Mouse (Mus musculus) MEL (cell line): ENCODE measurements around the gene Fosl1. TPM values are rescaled to one million over a fixed set of nuclear protein-coding genes. Genes with fewer than 3 reads are reported as not detected.

ENCODE experiments used
- DNase-seq: peaks from one replicate; pipeline ENCODE4 v3.0.0; 2011; ENCODE audit warnings: low read depth, low spot score
- H3K27ac ChIP-seq: 2 replicates; pipeline ENCODE4 v1.5.1; 2012; ENCODE audit warnings: low read depth, mild to moderate bottlenecking, control low read depth, low read length, moderate library complexity; ENCODE audit not compliant: control insufficient read depth
- H3K27me3 ChIP-seq, 2 experiments: fragments of 150-350 bp in 1 of 2; sonication (generic) in 1 of 2; 2 replicates each; pipeline ENCODE4 v1.6.1; 2012; ENCODE audit warnings: low read length in 2 of 2, mild to moderate bottlenecking in 2 of 2, improper control_type of control experiment in 1 of 2, moderate library complexity in 1 of 2; ENCODE audit not compliant: insufficient read depth in 2 of 2, control insufficient read depth in 1 of 2
- H3K36me3 ChIP-seq, 2 experiments: 2 replicates each; pipeline ENCODE4 v1.6.1; 2012 to 2014; ENCODE audit warnings: low read length in 2 of 2, improper control_type of control experiment in 1 of 2, inconsistent platforms in 1 of 2, mild to moderate bottlenecking in 1 of 2; ENCODE audit not compliant: insufficient read depth in 2 of 2, control insufficient read depth in 1 of 2
- H3K4me1 ChIP-seq, 2 experiments: fragments of 150-350 bp in 1 of 2; sonication (generic) in 1 of 2; 2 replicates each; pipeline ENCODE4 v1.6.1; 2012; ENCODE audit warnings: low read length in 2 of 2, improper control_type of control experiment in 1 of 2, mild to moderate bottlenecking in 1 of 2; ENCODE audit not compliant: insufficient read depth in 2 of 2, control insufficient read depth in 1 of 2
- H3K4me3 ChIP-seq, 2 experiments: fragments of 150-350 bp in 1 of 2; sonication (generic) in 1 of 2; 2 replicates each; pipeline ENCODE4 v1.5.1; 2012; ENCODE audit warnings: low read depth in 2 of 2, low read length in 2 of 2, mild to moderate bottlenecking in 2 of 2, moderate library complexity in 2 of 2, control low read depth in 1 of 2, improper control_type of control experiment in 1 of 2; ENCODE audit not compliant: control insufficient read depth in 1 of 2, insufficient read depth in 1 of 2
- H3K79me2 ChIP-seq: 2 replicates; pipeline ENCODE4 v1.6.1; 2012; ENCODE audit warnings: mild to moderate bottlenecking, low read length, moderate library complexity; ENCODE audit not compliant: control insufficient read depth, poor library complexity, insufficient read depth
- H3K9ac ChIP-seq: 2 replicates; pipeline ENCODE4 v1.6.1; 2012; ENCODE audit warnings: low read depth, mild to moderate bottlenecking, control low read depth, low read length, moderate library complexity; ENCODE audit not compliant: control insufficient read depth, poor library complexity, severe bottlenecking
- H3K9me3 ChIP-seq: fragments of 150-350 bp; sonication (generic); replicated peaks from 2 replicates; pipeline ENCODE4 v1.6.1; 2012; ENCODE audit warnings: mild to moderate bottlenecking, low read length, improper control_type of control experiment, moderate library complexity; ENCODE audit not compliant: insufficient read depth
- CHD1 ChIP-seq: IDR thresholded peaks from 2 replicates; pipeline ENCODE4 v1.6.1; 2012; ENCODE audit warnings: low read depth, mild to moderate bottlenecking, inconsistent platforms, low read length, improper control_type of control experiment
- CHD2 ChIP-seq: IDR thresholded peaks from 2 replicates; pipeline ENCODE4 v1.6.1; 2011; ENCODE audit warnings: low read length, improper control_type of control experiment
- CTCF ChIP-seq, 3 experiments: IDR thresholded peaks in 2 of 3; conservative IDR thresholded peaks in 1 of 3; 2 replicates each; pipeline ENCODE4 v1.5.1; 2011 to 2012; ENCODE audit warnings: low read length in 3 of 3, low read depth in 2 of 3, mild to moderate bottlenecking in 2 of 3, improper control_type of control experiment in 1 of 3, inconsistent platforms in 1 of 3, mixed read lengths in 1 of 3, moderate library complexity in 1 of 3; ENCODE audit not compliant: control insufficient read depth in 1 of 3, insufficient read depth in 1 of 3, poor library complexity in 1 of 3, severe bottlenecking in 1 of 3
- E2F4 ChIP-seq: IDR thresholded peaks from 2 replicates; pipeline ENCODE4 v1.6.1; 2011; ENCODE audit warnings: low read depth, low read length, improper control_type of control experiment, borderline replicate concordance
- EP300 ChIP-seq, 2 experiments: IDR thresholded peaks; 2 replicates each; pipeline ENCODE4 v1.6.1; 2011; ENCODE audit warnings: improper control_type of control experiment in 2 of 2, low read length in 2 of 2, low read depth in 1 of 2, mild to moderate bottlenecking in 1 of 2
- ETS1 ChIP-seq: IDR thresholded peaks from 2 replicates; pipeline ENCODE4 v1.6.1; 2012; ENCODE audit warnings: low read depth, mild to moderate bottlenecking, inconsistent platforms, low read length, improper control_type of control experiment, moderate library complexity
- GABPA ChIP-seq: IDR thresholded peaks from 2 replicates; pipeline ENCODE4 v1.6.1; 2012; ENCODE audit warnings: low read depth, mild to moderate bottlenecking, inconsistent platforms, low read length, improper control_type of control experiment, moderate library complexity
- HCFC1 ChIP-seq: IDR thresholded peaks from 2 replicates; pipeline ENCODE4 v1.6.1; 2012; ENCODE audit warnings: low read depth, mild to moderate bottlenecking, inconsistent platforms, low read length, improper control_type of control experiment, moderate library complexity
- JUND ChIP-seq: IDR thresholded peaks from 2 replicates; pipeline ENCODE4 v1.6.1; 2011; ENCODE audit warnings: low read depth, mild to moderate bottlenecking, improper control_type of control experiment, low read length
- KAT2A ChIP-seq: conservative IDR thresholded peaks from 2 replicates; pipeline ENCODE4 v1.6.1; 2012; ENCODE audit warnings: low read depth, low read length, improper control_type of control experiment, inconsistent platforms
- MAFK ChIP-seq: IDR thresholded peaks from 2 replicates; pipeline ENCODE4 v1.6.1; 2011; ENCODE audit warnings: low read depth, mild to moderate bottlenecking, low read length, improper control_type of control experiment, borderline replicate concordance
- MAX ChIP-seq: IDR thresholded peaks from 2 replicates; pipeline ENCODE4 v1.6.1; 2011; ENCODE audit warnings: low read length, improper control_type of control experiment
- MAZ ChIP-seq: IDR thresholded peaks from 2 replicates; pipeline ENCODE4 v1.6.1; 2012; ENCODE audit warnings: low read depth, mild to moderate bottlenecking, inconsistent platforms, low read length, improper control_type of control experiment
- MYC ChIP-seq: IDR thresholded peaks from 2 replicates; pipeline ENCODE4 v1.6.1; 2011; ENCODE audit warnings: low read depth, mild to moderate bottlenecking, low read length, improper control_type of control experiment, moderate library complexity
- NELFE ChIP-seq: IDR thresholded peaks from 2 replicates; pipeline ENCODE4 v1.6.1; 2011; ENCODE audit warnings: low read depth, low read length, improper control_type of control experiment
- NRF1 ChIP-seq: IDR thresholded peaks from 2 replicates; pipeline ENCODE4 v1.6.1; 2014; ENCODE audit warnings: low read depth, mild to moderate bottlenecking, inconsistent platforms, low read length, improper control_type of control experiment, moderate library complexity; ENCODE audit not compliant: poor library complexity, insufficient read depth, severe bottlenecking
- POLR2A ChIP-seq, 2 experiments: IDR thresholded peaks; 2 replicates each; pipeline ENCODE4 v1.6.1; 2011 to 2012; ENCODE audit warnings: low read length in 2 of 2, mild to moderate bottlenecking in 2 of 2, control low read depth in 1 of 2, improper control_type of control experiment in 1 of 2, low read depth in 1 of 2, moderate library complexity in 1 of 2; ENCODE audit not compliant: control insufficient read depth in 1 of 2, insufficient read depth in 1 of 2, poor library complexity in 1 of 2
- POLR2AphosphoS2 ChIP-seq: IDR thresholded peaks from 2 replicates; pipeline ENCODE4 v1.6.1; 2011; ENCODE audit warnings: low read length, improper control_type of control experiment
- POLR2AphosphoS5 ChIP-seq: IDR thresholded peaks from 2 replicates; pipeline ENCODE4 v1.6.1; 2012; ENCODE audit warnings: low read depth, borderline replicate concordance, mild to moderate bottlenecking, inconsistent platforms, low read length, moderate library complexity, mixed read lengths
- SIN3A ChIP-seq: IDR thresholded peaks from 2 replicates; pipeline ENCODE4 v1.6.1; 2012; ENCODE audit warnings: low read length, improper control_type of control experiment, inconsistent platforms
- TCF12 ChIP-seq: IDR thresholded peaks from 2 replicates; pipeline ENCODE4 v1.6.1; 2014; ENCODE audit warnings: low read depth, mild to moderate bottlenecking, inconsistent platforms, low read length, improper control_type of control experiment, moderate library complexity
- UBTF ChIP-seq: IDR thresholded peaks from 2 replicates; pipeline ENCODE4 v1.6.1; 2012; ENCODE audit warnings: low read depth, mild to moderate bottlenecking, inconsistent platforms, low read length, improper control_type of control experiment, moderate library complexity, borderline replicate concordance; ENCODE audit not compliant: insufficient read depth
- USF1 ChIP-seq: IDR thresholded peaks from 2 replicates; pipeline ENCODE4 v1.6.1; 2014; ENCODE audit warnings: low read depth, mild to moderate bottlenecking, inconsistent platforms, low read length, improper control_type of control experiment, moderate library complexity
- ZC3H11A ChIP-seq: IDR thresholded peaks from 2 replicates; pipeline ENCODE4 v1.6.1; 2012; ENCODE audit warnings: low read depth, mild to moderate bottlenecking, inconsistent platforms, low read length, improper control_type of control experiment
- ZKSCAN1 ChIP-seq: IDR thresholded peaks from 2 replicates; pipeline ENCODE4 v1.6.1; 2012; ENCODE audit warnings: low read depth, mild to moderate bottlenecking, inconsistent platforms, low read length, improper control_type of control experiment, moderate library complexity
- polyA plus RNA-seq, 2 experiments: library from polyadenylated mRNA; stranded (reverse) in 1 of 2; unstranded in 1 of 2; fragments of >175 nt in 1 of 2; fragments of >200 nt in 1 of 2; gene quantifications; 2 replicates each; pipeline versions ENCODE4 v1.2.1 to v1.2.4; 2012; ENCODE audit warnings: low replicate concordance in 2 of 2, low read depth in 1 of 2; ENCODE audit not compliant: insufficient read length in 2 of 2, insufficient read depth in 1 of 2, missing spikeins in 1 of 2
- total RNA-seq: library from RNA; depleted of rRNA; stranded (reverse); fragments of 300-350 nt; gene quantifications from 2 replicates; pipeline ENCODE4 v1.2.3, GENCODE M21; 2012

Fosl1 gene
- total and polyA plus RNA-seq, 3 experiments: 2.0 to 3.1 TPM; not detected in 1

DNA sequence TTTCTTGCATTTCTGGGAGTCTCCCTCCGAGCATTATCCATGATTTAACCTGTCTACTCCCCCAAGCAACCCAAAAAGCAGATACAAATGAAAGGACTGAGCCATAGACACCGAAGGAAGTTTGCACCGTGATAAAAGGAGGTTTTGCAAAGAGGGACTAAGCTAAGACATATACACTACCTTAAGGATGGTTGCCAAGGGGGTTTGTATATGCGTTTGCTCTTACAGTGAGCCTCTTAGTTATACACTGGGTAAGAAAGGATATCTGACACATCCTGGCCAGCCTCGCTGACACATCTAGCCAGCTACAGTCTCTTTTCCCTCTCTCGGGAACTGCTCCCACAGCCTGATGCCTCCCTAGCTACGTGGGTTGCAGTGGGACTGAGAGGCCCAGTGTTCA, 13.4 kb upstream of the Fosl1 start:
- Histone ChIP-seq H3K9ac (peak overlapping the region; percentile 79), H3K27me3 (no peaks in the 10 kb centered on the region), H3K4me3 (peak overlapping the region; percentile 70 to 71), H3K27ac (peak overlapping the region; percentile 53), H3K4me1 (peaks cover 5 to 16% of the 10 kb centered on the region in 2 experiments), H3K79me2 (no peaks in the 10 kb centered on the region; the same call in 1 of the 2 replicates), H3K36me3 (peaks cover 0 to 9% of the 10 kb centered on the region in 2 experiments; a peak in 2 of 4 replicates), H3K9me3 (no peaks in the 10 kb centered on the region)
- TF ChIP-seq CTCF (IDR thresholded peaks at IDR 0.05 in 2 of 3, conservative IDR thresholded peaks at IDR 0.05 in 1 of 3; ENCODE audit: control insufficient read depth in 1 of 3, insufficient read depth in 1 of 3, low read depth in 2 of 3, low read length in 3 of 3, poor library complexity in 1 of 3, severe bottlenecking in 1 of 3): no peak
- TF ChIP-seq E2F4: no peak
- TF ChIP-seq HCFC1: no peak
- TF ChIP-seq MAFK: no peak
- TF ChIP-seq POLR2AphosphoS2: no peak
- TF ChIP-seq MAX: no peak
- TF ChIP-seq ETS1: no peak
- no peak for TF ChIP-seq KAT2A
- no peak for TF ChIP-seq NELFE
- no peak for TF ChIP-seq ZC3H11A
- no peak for TF ChIP-seq POLR2A (IDR thresholded peaks at IDR 0.05; ENCODE audit: control insufficient read depth in 1 of 2, insufficient read depth in 1 of 2, low read depth in 1 of 2, low read length in 2 of 2, poor library complexity in 1 of 2)
- no peak for TF ChIP-seq MAZ
- TF ChIP-seq CHD2: no peak
- no peak for DNase-seq

DNA sequence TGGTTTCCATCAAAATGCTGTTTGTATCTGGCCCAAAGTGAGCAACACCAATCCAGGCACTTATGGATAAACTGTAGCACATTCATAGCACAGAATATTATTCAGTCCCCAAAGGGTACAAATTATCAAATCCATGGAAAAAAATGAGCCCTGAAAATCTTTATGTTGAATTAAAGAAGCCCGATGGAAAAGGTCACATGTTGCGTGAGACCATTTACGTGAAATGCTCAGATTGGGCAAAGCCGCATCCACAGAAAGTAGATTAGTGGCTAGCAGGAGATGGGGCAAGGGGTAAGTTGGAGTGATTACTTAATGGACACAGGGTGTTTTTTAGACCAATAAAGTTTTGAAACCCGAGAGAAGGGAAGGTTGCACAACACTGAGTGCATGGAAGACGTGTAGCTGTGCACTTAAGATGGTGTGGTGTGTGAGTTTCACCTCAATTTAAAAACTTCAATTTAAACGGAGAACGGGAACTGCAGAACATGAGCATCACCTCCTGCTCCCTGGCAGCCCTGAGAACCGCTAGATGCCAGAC, 2.9 kb upstream of the Fosl1 start:
- Histone ChIP-seq H3K79me2 (peaks cover 6% of the 10 kb centered on the region; the same call in 1 of the 2 replicates), H3K27me3 (peaks cover 0 to 3% of the 10 kb centered on the region in 2 experiments; a peak in 1 of 4 replicates), H3K27ac (no peak overlapping the region), H3K9me3 (no peaks in the 10 kb centered on the region), H3K4me1 (peaks cover 0 to 16% of the 10 kb centered on the region in 2 experiments; a peak in 3 of 4 replicates)
- DNase-seq: no peak
- no peak for TF ChIP-seq ZKSCAN1
- TF ChIP-seq NRF1: no peak
- TF ChIP-seq, all 39 proteins: peak for 0
- Histone ChIP-seq H3K36me3 (no peaks in the 10 kb centered on the region; a peak in 1 of 4 replicates), H3K4me3 (no peak overlapping the region), H3K9ac (no peak overlapping the region)

DNA sequence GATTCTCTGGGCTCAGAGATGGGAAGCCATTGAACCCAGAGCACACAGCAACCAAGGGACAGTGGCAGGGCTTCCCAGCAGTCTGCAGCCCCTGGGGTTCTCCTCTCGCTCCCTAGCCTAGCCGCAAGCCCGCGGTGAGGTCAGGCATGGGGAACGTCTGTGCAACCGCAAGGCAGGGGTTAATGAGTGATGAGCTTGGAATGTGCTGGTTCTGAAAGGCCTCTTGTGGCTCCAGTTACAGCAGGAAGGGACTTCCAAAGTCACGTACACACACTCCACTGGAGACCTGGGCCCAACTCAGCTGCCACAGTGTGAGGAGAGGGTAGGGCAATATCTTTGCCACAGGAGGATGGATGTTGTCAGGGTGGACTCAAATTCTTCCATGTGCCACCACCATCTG, 2.4 kb upstream of the Fosl1 start:
- H3K79me2 ChIP-seq: peaks cover 6% of the 10 kb centered on the region; the same call in 1 of the 2 replicates
- H3K9ac ChIP-seq: no peak overlapping the region
- peaks cover 0 to 20% of the 10 kb centered on the region in 2 experiments; a peak in 3 of 4 replicates for H3K4me1 ChIP-seq
- peaks cover 0 to 3% of the 10 kb centered on the region in 2 experiments; a peak in 2 of 4 replicates for H3K36me3 ChIP-seq
- H3K9me3 ChIP-seq: no peaks in the 10 kb centered on the region
- no peak for DNase-seq
- H3K27ac ChIP-seq: no peak overlapping the region
- no peak overlapping the region for H3K4me3 ChIP-seq
- peaks cover 0 to 3% of the 10 kb centered on the region in 2 experiments; a peak in 1 of 4 replicates for H3K27me3 ChIP-seq
- TF ChIP-seq MYC: no peak
- no peak for TF ChIP-seq JUND
- no peak for TF ChIP-seq CHD1
- no peak for TF ChIP-seq UBTF
- no peak for TF ChIP-seq SIN3A
- TF ChIP-seq CTCF (IDR thresholded peaks at IDR 0.05 in 2 of 3, conservative IDR thresholded peaks at IDR 0.05 in 1 of 3; ENCODE audit: control insufficient read depth in 1 of 3, insufficient read depth in 1 of 3, low read depth in 2 of 3, low read length in 3 of 3, poor library complexity in 1 of 3, severe bottlenecking in 1 of 3): no peak
- no peak for TF ChIP-seq POLR2AphosphoS5
- TF ChIP-seq CHD2: no peak
- TF ChIP-seq GABPA: no peak
- TF ChIP-seq USF1: no peak
- TF ChIP-seq ZC3H11A: no peak
- TF ChIP-seq EP300 (IDR thresholded peaks at IDR 0.05; ENCODE audit: low read depth in 1 of 2, low read length in 2 of 2): no peak
- no peak for TF ChIP-seq TCF12
- TF ChIP-seq POLR2AphosphoS2: no peak
